Mouse (Mus musculus): Measurements from ENCODE around the gene Zzef1.
A peak's percentile ranks its signal among the peaks of the same experiment; 100 is the strongest.
"Not testable (repeated sequence)": the region's sequence is repeated elsewhere in the genome, so short reads cannot be mapped to it uniquely, and the experiment has no call there.

Gene Zzef1

DNA sequence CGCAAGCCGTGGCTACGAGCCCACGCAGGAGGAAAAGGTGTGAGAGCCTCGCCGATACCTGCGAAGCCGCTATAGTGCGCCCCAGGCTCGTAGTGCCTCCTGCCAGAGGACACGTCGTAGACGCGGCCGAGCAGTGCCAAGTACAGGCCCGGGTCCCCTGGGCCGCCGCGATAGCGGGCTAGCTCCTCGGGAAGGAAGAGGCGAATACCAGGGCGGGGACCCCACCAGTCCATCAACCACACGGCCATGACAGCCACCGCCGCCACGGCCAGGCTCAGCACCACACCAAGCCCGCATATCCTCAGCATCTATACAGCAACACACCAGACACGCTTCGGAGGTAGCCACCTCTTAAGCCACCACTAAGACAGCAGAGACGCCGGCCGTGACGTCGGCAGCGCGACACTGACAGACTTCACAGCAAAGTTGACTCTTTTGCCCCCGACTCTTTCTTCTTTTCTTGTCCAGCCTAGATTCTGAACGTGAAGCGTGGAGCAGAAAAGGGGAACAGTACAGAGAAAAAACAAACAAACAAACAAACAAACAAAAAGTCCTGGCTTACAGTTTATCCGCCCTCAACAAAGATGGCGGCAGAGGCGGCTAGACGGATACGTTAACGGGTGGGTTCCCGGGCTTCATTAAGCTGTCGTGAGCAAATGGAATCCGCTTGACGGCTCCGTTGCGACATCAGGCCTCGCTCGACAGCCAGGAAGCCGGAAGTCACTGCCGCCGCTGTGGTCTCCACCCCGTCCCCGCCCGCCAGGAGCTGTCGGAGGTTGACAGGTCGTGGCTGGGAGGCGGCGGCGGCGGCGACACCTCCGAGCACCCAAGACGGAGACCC is at the start of gene Zzef1, which contains the start of gene Cyb5d2:
TSS of gene Zzef1 (plus strand) at position 772 of the 841 bp plus-strand sequence.
TSS of gene Cyb5d2 (minus strand) at position 688 of the 841 bp plus-strand sequence.
- DNase-seq (ENCODE audit: low spot score) = peak; percentile 98

- no peak for DNase-seq (ENCODE audit: low spot score)
Observed at GRCm38 (mm10) chr11:72751956-72752355, 44.1 kb upstream of the Zzef1 start.

GRCm38 (mm10) chr11:72758316-72758715 is 37.7 kb upstream of the Zzef1 start:
- no peak for DNase-seq (ENCODE audit: low spot score)

DNA sequence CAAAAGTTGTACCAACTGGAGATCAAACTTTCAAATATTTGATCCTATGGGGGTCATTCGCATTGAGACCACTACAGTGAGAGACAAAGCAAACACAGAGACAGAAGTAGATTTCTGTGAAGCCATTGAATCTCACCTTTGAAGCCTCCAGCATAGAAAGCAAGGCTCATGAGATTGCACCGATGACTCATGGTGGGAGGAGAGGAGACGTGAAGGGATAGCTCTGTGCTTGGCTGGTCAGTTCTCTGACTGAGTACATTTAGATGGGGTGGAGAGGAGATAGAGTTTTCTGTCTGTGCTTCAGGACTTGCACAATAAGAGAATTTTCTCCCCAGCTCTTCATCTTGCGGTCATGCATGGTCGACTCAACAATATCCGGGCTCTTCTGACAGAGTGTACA is 36.4 kb upstream of the Zzef1 start:
- no peak for DNase-seq (ENCODE audit: low spot score)

DNA sequence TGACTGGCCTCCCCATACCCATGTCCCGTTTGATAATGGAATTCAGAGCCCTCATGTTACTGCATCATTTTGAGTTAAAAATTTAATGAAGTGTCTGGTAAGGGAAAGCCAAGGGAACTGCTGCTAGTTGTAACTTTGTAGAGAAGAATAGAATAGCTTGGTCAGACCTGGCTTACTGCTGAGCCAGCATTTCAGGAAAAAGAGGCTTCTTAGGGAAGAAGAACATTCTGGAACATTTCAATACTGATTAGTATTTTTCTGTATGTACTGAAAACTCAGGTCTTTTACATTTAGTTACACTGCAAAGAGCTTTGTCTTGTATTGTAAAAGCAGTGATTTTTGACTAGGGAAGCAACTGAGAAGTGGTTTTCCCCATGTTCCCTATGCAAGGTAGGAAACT is 35.2 kb upstream of the Zzef1 start:
- DNase-seq (ENCODE audit: low spot score) = no peak

GRCm38 (mm10) chr11:72764270-72764669 is 31.8 kb upstream of the Zzef1 start:
- DNase-seq (ENCODE audit: low spot score) = no peak

GRCm38 (mm10) chr11:72767716-72768115 is 28.3 kb upstream of the Zzef1 start:
- DNase-seq (ENCODE audit: low spot score) = no peak

GRCm38 (mm10) chr11:72769061-72769460 is 27.0 kb upstream of the Zzef1 start:
- DNase-seq (ENCODE audit: low spot score) = no peak

GRCm38 (mm10) chr11:72770324-72770723 is 25.7 kb upstream of the Zzef1 start:
- no peak for DNase-seq (ENCODE audit: low spot score)

DNA sequence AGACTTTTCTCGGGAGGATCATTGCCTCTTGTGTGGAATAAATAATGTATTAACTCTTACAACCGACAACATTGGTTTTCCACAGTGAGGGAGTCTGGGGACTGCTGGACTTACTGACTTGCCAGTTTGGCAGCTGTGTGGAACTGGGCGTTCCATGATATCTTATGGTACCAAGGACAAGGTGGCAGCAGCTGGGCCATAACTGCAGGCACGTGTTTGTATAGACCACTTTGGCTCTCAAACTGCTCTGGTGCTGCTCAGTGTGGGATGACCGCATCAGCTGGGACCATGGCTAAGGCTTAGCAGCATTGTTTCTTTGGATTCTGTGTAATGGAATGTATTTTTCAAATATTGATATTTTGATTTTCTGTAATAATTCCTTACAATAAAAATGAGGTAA is 25.2 kb upstream of the Zzef1 start:
- no peak for DNase-seq (ENCODE audit: low spot score)

DNA sequence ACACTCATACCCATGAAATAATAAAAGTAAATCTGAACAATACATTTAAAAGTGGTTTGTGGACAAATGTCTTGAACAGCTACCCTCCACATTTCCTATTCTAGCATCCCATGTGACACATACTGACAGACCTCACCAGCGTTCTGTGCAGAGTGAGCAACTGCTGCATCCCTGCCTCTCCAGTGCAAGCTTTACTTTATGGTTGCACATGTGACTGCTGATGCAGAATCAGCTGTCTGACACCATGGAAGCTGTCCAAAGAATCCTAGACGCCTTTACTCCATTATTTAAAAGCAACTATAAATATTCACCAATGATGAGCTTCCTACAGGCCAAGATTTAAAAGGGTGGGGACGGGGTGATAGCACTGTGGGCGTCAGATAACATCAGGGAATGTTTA is 24.6 kb upstream of the Zzef1 start:
- no peak for DNase-seq (ENCODE audit: low spot score)

- not testable (repeated sequence) for DNase-seq (ENCODE audit: low spot score)
Observed at GRCm38 (mm10) chr11:72772611-72773010, 23.4 kb upstream of the Zzef1 start.

GRCm38 (mm10) chr11:72778957-72779356 is 17.1 kb upstream of the Zzef1 start:
- no peak for DNase-seq (ENCODE audit: low spot score)

- no peak for DNase-seq (ENCODE audit: low spot score)
Observed at GRCm38 (mm10) chr11:72782103-72782502, 13.9 kb upstream of the Zzef1 start.

DNA sequence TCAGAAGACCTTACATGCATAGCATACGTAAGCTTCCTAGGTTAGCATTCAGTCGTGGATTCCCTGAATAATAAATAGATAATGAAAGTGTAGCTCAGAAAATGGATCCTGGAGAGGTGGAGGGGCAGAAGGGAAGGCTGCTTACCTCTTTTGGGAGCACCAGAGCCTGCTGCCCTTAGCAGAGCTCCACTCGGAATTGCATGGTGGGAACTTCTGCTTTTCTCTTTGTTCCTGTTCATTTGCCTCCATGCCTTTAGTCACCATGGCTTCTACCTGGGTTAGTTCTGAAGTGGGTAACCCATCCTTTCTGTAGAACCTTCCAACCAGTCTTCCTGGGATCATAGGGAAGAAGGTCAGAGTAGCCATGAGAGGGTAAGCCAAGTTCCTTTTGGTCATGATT is 13.5 kb upstream of the Zzef1 start:
- no peak for DNase-seq (ENCODE audit: low spot score)

- no peak for DNase-seq (ENCODE audit: low spot score)
Observed at GRCm38 (mm10) chr11:72792033-72792432, 4.0 kb upstream of the Zzef1 start.

DNA sequence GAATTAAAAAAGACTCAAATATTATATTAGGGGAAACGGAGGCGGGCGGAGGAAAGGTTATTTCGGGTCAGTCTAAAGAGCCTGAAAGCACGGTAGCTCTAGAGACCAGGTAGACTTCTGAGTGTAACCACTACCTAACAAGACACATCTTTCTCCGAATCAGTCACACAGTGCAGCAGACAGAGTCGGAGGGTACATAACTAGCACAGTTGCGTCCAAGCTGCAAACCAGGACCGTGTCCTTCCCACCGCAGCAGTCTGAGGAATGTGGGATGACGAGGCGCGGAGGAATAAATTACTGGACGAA is 924 bp upstream of the Zzef1 start:
- no peak for DNase-seq (ENCODE audit: low spot score)

- no peak for DNase-seq (ENCODE audit: low spot score)
Observed at GRCm38 (mm10) chr11:72796296-72796687, 266 bp downstream of the Zzef1 start.

- peak; percentile 3 for DNase-seq (ENCODE audit: low spot score)
Observed at GRCm38 (mm10) chr11:72796773-72797338, 830 bp downstream of the Zzef1 start.

DNA sequence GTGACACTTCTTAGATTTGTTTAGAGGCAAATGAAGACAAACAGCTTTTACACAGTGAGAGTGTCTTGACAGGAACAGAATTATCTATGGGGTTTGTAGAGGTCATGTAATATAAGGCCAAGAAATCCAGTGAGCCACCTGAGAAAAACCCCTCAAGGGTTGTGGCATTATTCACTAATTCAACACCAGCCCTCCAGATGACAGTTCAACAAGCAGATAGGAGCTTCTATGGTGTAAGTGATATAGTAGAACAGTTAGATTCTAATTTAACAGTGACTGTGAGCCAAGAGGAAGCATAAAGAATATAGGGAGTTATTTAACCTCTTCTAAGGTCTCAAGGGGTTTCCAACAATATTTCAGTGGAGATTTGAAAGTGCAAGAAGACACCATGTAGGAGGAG is 2.1 kb downstream of the Zzef1 start:
- DNase-seq (ENCODE audit: low spot score) = no peak

- no peak for DNase-seq (ENCODE audit: low spot score)
Observed at GRCm38 (mm10) chr11:72801182-72801581, 5.2 kb downstream of the Zzef1 start.

- DNase-seq (ENCODE audit: low spot score) = no peak
Observed at GRCm38 (mm10) chr11:72803038-72803437, 7.0 kb downstream of the Zzef1 start.

DNA sequence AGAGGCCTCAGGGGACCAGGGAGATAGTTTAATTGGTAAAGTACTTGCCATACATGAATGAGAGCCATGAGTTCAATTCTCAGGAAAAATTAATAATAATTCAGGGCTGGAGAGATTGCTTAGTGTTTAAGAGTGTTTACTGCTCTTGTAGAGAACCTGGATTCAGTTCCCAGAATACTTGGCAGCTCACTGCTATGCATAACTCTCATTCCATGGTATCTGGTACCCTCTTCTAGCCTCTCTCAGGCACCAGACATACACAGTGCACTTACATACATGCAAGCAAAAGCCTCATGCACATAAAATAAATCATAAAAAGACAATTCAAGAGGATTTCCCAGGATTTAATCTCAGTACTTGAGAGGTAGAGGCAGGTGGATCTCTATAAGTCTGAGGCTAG is 8.6 kb downstream of the Zzef1 start:
- no peak for DNase-seq (ENCODE audit: low spot score)

DNA sequence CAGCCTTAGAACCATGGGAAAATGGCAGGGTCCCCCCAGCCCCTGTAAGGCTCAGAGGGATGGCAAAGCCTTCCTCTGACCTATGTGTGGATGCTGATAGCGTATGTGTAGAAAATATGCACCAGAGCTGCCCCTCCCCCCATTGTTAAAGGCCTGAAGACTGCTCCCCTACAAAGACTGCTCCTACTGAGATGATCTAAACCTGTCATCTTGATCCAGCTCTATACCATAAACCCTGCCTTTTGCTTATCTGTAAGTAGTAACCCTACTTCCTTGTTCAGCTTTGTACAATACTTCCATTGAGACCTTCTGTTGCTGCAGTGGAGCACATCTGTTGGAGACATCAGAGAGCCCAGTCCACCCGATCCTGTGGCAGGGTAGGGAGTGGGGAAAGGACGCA is 9.2 kb downstream of the Zzef1 start:
- no peak for DNase-seq (ENCODE audit: low spot score)

Measured in embryo, embryonic 10.5 days (tissue).